Mouse (Mus musculus): Measurements from ENCODE around the gene Pyy. TPM values are rescaled to one million over a fixed set of nuclear protein-coding genes. Genes with fewer than 3 reads are reported as not detected.

Pyy gene
- polyA plus RNA-seq, 1 experiment from 2014 or later: not detected

DNA sequence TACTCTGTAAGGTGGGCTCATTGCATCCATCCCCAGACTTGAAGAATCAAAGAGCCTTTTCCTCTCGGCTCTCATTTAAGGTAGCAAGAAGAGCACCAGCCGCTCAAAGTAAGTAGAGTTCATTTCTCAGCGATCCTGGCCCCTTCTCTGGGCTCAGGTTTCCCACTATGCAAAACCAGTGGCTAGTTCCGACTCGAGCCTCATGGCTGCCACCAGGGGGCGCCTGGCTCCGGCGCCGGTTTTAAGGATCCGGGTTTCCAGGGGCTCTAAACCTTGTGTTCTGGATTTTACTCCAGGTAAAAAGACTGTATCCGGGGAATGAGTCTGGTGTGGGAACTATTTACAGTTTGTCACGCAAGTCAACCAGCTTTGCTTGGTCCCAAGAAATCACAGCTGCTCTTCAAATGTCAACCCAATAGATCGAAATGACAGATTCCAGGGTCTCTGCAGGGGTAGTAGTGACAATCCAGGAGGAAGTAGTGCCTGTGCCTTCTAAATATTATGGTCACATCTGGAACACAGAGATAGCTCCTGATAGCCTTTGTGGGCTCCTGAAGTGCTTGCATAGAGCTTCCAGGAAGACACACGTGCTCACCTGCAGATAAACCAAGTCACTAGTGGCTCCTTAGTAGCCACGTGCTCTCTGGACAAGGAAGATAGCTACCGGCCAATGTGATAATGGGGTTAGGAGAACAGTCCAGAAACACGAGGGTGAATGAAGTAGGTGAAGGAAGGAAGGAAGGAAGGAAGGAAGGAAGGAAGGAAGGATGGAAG lies 5.0 kb downstream of the Pyy start:
- 15% methylated on average over 17 of the region's 17 CpGs for WGBS
- H3K27ac ChIP-seq (ENCODE audit: low read length): no peak overlapping the region
- H3K4me3 ChIP-seq (ENCODE audit: low read length): no peak overlapping the region
- H3K9me3 ChIP-seq (ENCODE audit: control insufficient read depth, low read length): no peaks in the 10 kb centered on the region
- no peak overlapping the region for H3K4me2 ChIP-seq (ENCODE audit: low read depth, low read length)
- peaks cover 2% of the 10 kb centered on the region; the same call in 1 of the 2 replicates for H3K4me1 ChIP-seq (replicated peaks; ENCODE audit: control insufficient read depth, insufficient read depth, low read length)
- H3K9ac ChIP-seq (ENCODE audit: low read length): no peak overlapping the region
- peaks cover 35% of the 10 kb centered on the region for H3K27me3 ChIP-seq (ENCODE audit: control insufficient read depth, insufficient read depth, low read depth, low read length)
- peak; percentile 61; the same call in 1 of the 2 replicates for ATAC-seq (ENCODE audit: low read depth)
- no peaks in the 10 kb centered on the region for H3K36me3 ChIP-seq (ENCODE audit: control insufficient read depth, insufficient read depth, low read length)

DNA sequence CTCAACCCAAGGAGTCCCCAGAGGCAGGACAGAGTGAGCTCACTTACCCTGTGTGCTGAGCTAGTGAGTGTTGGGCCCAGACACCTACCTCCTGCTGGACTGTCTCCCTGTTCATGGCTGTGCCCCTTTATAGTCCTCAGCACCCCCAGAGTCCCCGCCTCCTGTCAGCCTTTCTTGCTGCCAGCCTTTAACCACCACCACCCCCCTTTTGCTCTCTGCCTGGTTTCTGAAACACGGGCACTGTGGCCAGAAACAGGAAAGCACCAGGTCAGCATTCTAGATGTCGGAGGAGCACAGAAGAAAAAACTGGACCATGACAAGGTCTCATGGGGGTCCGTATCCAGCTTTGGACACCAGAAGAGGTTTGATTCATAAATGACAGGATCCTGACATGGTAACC lies 6.4 kb downstream of the Pyy start, which contains the start of gene Ppy:
Gene Ppy, minus strand, starts transcription at position 101 of the 400 bp plus-strand sequence.
- peaks cover 7% of the 10 kb centered on the region for H3K4me1 ChIP-seq (replicated peaks; ENCODE audit: control insufficient read depth, insufficient read depth, low read length)
- no peaks in the 10 kb centered on the region for H3K9me3 ChIP-seq (ENCODE audit: control insufficient read depth, low read length)
- no peaks in the 10 kb centered on the region for H3K36me3 ChIP-seq (ENCODE audit: control insufficient read depth, insufficient read depth, low read length)
- H3K4me2 ChIP-seq (ENCODE audit: low read depth, low read length): no peak within 1 kb of the TSS
- H3K4me3 ChIP-seq (ENCODE audit: low read length): no peak within 1 kb of the TSS
- H3K27me3 ChIP-seq (ENCODE audit: control insufficient read depth, insufficient read depth, low read depth, low read length): peaks cover 21% of the 10 kb centered on the region
- no peak within 1 kb of the TSS for H3K27ac ChIP-seq (ENCODE audit: low read length)
- ATAC-seq (ENCODE audit: low read depth): no peak
- WGBS: 66% methylated on average over 4 of the region's 4 CpGs
- no peak within 1 kb of the TSS for H3K9ac ChIP-seq (ENCODE audit: low read length)

DNA sequence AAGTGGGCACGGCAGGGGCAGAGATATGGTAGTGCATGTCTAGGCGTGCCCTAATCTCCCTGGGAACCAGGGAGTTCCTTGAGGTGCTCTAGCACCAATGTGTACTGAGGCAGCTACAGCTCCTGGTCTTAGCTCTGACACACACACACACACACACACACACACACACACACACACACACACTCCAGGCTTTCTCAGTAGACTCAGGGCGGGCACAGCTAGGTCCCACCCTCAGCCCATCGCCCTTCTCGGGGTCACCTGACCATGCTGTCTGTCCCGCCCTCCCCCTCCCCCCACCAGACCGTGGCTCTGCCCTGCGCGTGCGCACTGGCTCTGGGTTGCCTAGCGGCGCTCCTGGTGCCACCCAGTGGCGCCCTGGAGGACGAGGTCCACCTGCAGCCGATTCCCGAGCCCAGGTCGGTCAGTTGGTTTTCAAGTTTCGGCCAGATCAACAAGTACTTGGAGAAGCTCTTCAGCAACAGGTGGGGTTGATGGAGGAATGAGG lies 10.7 kb downstream of the Pyy start:
- 3% methylated on average over 17 of the region's 18 CpGs for WGBS
- H3K36me3 ChIP-seq (ENCODE audit: control insufficient read depth, insufficient read depth, low read length): no peaks in the 10 kb centered on the region
- peak overlapping the region; percentile 44 for H3K4me2 ChIP-seq (ENCODE audit: low read depth, low read length)
- peak overlapping the region; percentile 43 for H3K9ac ChIP-seq (ENCODE audit: low read length)
- H3K9me3 ChIP-seq (ENCODE audit: control insufficient read depth, low read length): no peaks in the 10 kb centered on the region
- H3K27me3 ChIP-seq (ENCODE audit: control insufficient read depth, insufficient read depth, low read depth, low read length): peaks cover 4% of the 10 kb centered on the region; the same call in 1 of the 2 replicates
- H3K27ac ChIP-seq (ENCODE audit: low read length): no peak overlapping the region
- ATAC-seq (ENCODE audit: low read depth): peak; percentile 92
- H3K4me3 ChIP-seq (ENCODE audit: low read length): peak overlapping the region; percentile 21; the same call in 1 of the 2 replicates
- peaks cover 4% of the 10 kb centered on the region; the same call in 1 of the 2 replicates for H3K4me1 ChIP-seq (replicated peaks; ENCODE audit: control insufficient read depth, insufficient read depth, low read length)

DNA sequence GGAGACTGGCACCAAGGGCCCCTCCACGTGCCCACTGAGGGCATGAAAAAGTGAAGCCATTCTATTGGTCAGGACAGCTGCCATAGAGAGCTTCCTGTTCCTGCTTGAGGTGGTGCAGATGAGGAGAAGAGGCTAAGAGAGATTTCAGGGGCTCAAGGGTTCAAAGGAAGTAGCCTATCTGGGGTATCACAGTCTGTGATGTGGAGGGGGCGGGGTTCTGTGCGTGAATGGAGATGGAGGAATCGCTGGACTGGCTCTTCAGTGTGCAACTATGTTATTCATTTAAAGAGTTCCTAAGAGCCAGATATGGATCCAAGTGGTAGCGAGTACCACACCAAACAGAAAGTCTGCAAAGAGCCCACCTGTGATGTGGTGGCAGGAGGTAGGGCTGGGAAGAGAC lies 11.2 kb downstream of the Pyy start:
- Histone ChIP-seq H3K9ac (ENCODE audit: low read length) (no peak overlapping the region), H3K4me1 (replicated peaks; ENCODE audit: control insufficient read depth, insufficient read depth, low read length) (peaks cover 4% of the 10 kb centered on the region; the same call in 1 of the 2 replicates), H3K9me3 (ENCODE audit: control insufficient read depth, low read length) (no peaks in the 10 kb centered on the region), H3K4me2 (ENCODE audit: low read depth, low read length) (peak overlapping the region; percentile 44), H3K27ac (ENCODE audit: low read length) (no peak overlapping the region), H3K4me3 (ENCODE audit: low read length) (peak overlapping the region; percentile 21; the same call in 1 of the 2 replicates), H3K27me3 (ENCODE audit: control insufficient read depth, insufficient read depth, low read depth, low read length) (peaks cover 4% of the 10 kb centered on the region; the same call in 1 of the 2 replicates), H3K36me3 (ENCODE audit: control insufficient read depth, insufficient read depth, low read length) (no peaks in the 10 kb centered on the region)
- ATAC-seq (ENCODE audit: low read depth): no peak
- WGBS: 58% methylated on average over 5 of the region's 5 CpGs

DNA sequence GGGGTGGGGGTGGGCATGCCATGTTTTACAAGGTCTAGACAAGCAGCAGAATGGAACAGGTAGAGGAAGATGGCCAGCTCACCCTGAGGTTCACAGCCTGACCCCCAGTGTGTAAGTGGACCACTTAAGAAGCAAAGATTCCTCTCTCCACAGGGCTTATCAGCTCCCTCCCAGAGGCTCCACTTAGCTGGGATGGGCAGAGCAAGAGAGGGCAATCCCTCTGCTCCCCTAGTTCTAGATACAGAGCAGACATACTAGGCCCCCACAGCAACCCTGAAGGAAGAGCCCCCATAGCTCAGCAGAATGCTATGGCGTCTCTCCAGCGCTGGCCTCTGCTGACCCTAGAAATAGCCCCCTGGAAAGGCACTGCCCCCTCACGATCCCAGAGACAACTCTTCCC lies 12.0 kb downstream of the Pyy start:
- Histone ChIP-seq H3K27ac (ENCODE audit: low read length) (no peak overlapping the region), H3K9ac (ENCODE audit: low read length) (no peak overlapping the region), H3K4me2 (ENCODE audit: low read depth, low read length) (no peak overlapping the region), H3K36me3 (ENCODE audit: control insufficient read depth, insufficient read depth, low read length) (no peaks in the 10 kb centered on the region), H3K4me1 (replicated peaks; ENCODE audit: control insufficient read depth, insufficient read depth, low read length) (peaks cover 4% of the 10 kb centered on the region; the same call in 1 of the 2 replicates), H3K4me3 (ENCODE audit: low read length) (no peak overlapping the region), H3K27me3 (ENCODE audit: control insufficient read depth, insufficient read depth, low read depth, low read length) (peaks cover 4% of the 10 kb centered on the region; the same call in 1 of the 2 replicates), H3K9me3 (ENCODE audit: control insufficient read depth, low read length) (no peaks in the 10 kb centered on the region)
- ATAC-seq (ENCODE audit: low read depth): no peak
- WGBS: 71% methylated on average over 3 of the region's 3 CpGs

DNA sequence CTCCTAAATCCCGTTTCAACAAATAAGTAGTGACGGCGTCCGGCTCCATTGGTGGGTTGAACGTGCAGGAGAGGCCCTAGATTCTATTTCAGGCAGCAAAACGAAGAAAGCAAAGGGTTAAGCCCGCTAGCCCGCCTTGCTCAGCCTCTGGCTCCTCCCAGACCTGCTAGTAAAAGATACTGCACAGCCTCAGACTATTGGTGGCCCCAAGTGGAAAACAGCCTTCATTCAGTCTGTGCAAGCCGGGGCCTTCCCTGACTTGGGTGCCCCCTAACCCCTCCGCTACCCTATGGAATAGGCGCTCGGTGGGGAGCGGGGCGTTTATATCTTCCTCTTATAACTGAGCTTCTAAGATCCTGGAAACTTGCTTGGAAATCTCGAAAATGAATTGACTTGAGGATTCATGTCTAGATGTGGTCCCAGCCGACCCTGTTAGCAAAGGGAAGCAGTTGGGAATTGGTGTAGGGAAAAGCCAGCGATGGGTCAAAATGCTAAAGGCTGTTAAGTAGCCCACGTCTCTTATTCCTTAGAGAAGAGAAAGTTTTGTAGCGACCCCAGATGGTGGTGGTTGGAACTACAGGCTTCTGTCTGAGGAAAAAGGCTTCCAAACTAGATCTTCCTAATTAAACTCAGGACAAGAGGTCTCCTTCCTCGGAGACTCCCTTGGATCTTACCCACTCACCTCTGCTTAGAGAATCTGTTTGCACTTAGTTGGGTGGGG lies 18.4 kb downstream of the Pyy start:
- WGBS: under 1% methylated on average over 20 of the region's 20 CpGs
- ATAC-seq (ENCODE audit: low read depth): peak; percentile 64
- no peaks in the 10 kb centered on the region for H3K36me3 ChIP-seq (ENCODE audit: control insufficient read depth, insufficient read depth, low read length)
- H3K4me2 ChIP-seq (ENCODE audit: low read depth, low read length): peak overlapping the region; percentile 94
- H3K4me3 ChIP-seq (ENCODE audit: low read length): peak overlapping the region; percentile 57
- H3K27ac ChIP-seq (ENCODE audit: low read length): peak overlapping the region; percentile 70
- no peaks in the 10 kb centered on the region for H3K27me3 ChIP-seq (ENCODE audit: control insufficient read depth, insufficient read depth, low read depth, low read length)
- H3K4me1 ChIP-seq (replicated peaks; ENCODE audit: control insufficient read depth, insufficient read depth, low read length): peaks cover 8% of the 10 kb centered on the region; the same call in 1 of the 2 replicates
- no peaks in the 10 kb centered on the region for H3K9me3 ChIP-seq (ENCODE audit: control insufficient read depth, low read length)
- peak overlapping the region; percentile 60 for H3K9ac ChIP-seq (ENCODE audit: low read length)

DNA sequence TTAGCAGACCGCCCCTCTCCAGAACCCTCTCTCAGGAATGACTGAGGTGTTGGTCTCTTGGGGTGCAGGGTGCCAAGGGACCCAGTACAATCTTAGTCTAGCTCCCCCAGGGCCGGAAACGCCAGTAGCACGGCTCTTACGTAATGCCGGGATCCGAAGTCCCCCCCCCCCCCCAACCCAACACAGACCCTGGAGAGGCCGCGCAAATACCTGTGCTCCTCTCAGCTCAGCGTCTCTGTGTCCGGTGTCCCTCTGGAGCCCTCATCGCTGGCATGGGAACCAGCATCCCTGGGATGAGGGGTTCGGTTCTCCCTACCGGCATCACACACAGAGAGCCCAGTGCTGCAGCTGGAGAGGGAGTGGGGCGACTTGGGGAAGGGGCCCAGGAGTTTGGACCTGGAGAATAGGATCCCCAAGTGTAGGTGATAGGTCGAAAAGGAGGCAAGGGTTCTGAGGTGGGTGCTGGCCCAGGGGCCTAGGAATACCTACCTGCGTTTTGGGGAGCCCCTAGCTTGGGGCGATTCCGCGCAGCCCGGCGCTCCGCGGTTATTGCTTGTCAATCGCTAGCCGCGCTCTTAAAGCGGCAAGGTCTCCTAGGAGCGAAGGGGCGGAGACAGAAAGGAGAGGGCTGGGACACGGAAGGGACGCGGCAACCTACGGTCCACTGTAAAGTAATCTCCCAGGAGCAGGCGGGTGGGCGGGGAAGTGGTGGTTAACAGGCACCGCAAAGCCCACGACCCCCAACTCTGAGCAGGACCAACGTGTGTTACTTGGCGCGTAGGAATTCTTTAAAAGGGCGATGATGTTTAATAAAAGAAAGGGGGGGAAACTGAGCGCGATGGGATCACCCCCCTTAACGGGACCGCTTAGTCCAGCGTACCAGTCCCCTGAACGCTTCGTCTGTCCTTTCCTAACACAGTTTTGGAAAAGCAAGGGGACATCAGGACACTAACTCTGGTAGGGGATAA lies 19.4 kb downstream of the Pyy start, which contains the start of gene Mpp2:
Gene Mpp2, minus strand, starts transcription at position 585 of the 968 bp plus-strand sequence.
- peaks cover 8% of the 10 kb centered on the region; the same call in 1 of the 2 replicates for H3K4me1 ChIP-seq (replicated peaks; ENCODE audit: control insufficient read depth, insufficient read depth, low read length)
- H3K36me3 ChIP-seq (ENCODE audit: control insufficient read depth, insufficient read depth, low read length): no peaks in the 10 kb centered on the region
- H3K4me3 ChIP-seq (ENCODE audit: low read length): peak within 1 kb of the TSS; percentile 57
- ATAC-seq (ENCODE audit: low read depth): peak; percentile 70
- under 1% methylated on average over 48 of the region's 49 CpGs for WGBS
- H3K4me2 ChIP-seq (ENCODE audit: low read depth, low read length): peak within 1 kb of the TSS; percentile 94
- H3K27me3 ChIP-seq (ENCODE audit: control insufficient read depth, insufficient read depth, low read depth, low read length): no peaks in the 10 kb centered on the region
- no peaks in the 10 kb centered on the region for H3K9me3 ChIP-seq (ENCODE audit: control insufficient read depth, low read length)
- H3K9ac ChIP-seq (ENCODE audit: low read length): peak within 1 kb of the TSS; percentile 68
- H3K27ac ChIP-seq (ENCODE audit: low read length): peak within 1 kb of the TSS; percentile 85

DNA sequence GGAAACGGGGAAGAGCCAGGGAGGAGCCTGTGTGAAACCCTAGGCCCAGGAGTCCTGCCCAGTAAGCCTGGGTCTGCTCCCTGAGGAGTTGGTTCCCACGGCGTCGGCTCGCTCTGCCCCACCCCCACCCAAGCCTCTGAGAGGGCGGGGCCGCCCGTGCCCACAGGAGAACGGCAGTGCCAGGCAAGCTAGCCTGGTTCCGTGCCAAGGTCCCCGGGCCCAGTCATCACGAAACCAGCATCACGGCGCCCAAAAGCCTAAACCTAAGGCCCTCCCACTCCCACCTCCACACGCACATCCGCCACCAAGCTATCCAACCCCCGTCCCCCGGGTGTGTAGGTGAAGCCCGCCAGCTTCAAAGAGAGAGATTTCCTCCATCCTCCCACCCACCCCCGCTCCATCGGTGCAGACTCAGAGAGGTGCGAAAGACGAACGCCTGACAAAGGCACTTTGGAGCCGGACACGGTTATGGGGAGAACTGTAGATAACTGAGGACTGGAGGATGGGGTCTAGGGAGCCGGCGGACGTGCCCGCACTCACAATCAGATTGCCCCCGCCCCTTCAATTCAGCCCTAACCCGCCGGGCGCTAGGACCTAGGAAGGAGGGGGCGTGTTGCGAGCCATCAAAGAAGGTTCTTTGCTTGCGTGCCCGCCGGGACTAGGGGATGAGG lies 20.4 kb downstream of the Pyy start:
- peak overlapping the region; percentile 57 for H3K4me3 ChIP-seq (ENCODE audit: low read length)
- H3K36me3 ChIP-seq (ENCODE audit: control insufficient read depth, insufficient read depth, low read length): no peaks in the 10 kb centered on the region
- peaks cover 14% of the 10 kb centered on the region for H3K4me1 ChIP-seq (replicated peaks; ENCODE audit: control insufficient read depth, insufficient read depth, low read length)
- H3K9me3 ChIP-seq (ENCODE audit: control insufficient read depth, low read length): no peaks in the 10 kb centered on the region
- ATAC-seq (ENCODE audit: low read depth): peak; percentile 79
- H3K27me3 ChIP-seq (ENCODE audit: control insufficient read depth, insufficient read depth, low read depth, low read length): no peaks in the 10 kb centered on the region
- H3K4me2 ChIP-seq (ENCODE audit: low read depth, low read length): peak overlapping the region; percentile 94
- WGBS: 0% methylated on average over 39 of the region's 39 CpGs
- H3K27ac ChIP-seq (ENCODE audit: low read length): peak overlapping the region; percentile 85
- H3K9ac ChIP-seq (ENCODE audit: low read length): peak overlapping the region; percentile 68
